Mouse (Mus musculus) midbrain, embryonic 13.5 days (tissue): ENCODE measurements around the gene Creb1. TPM values are rescaled to one million over a fixed set of nuclear protein-coding genes. Genes with fewer than 3 reads are reported as not detected.
"Not testable (repeated sequence)": the region's sequence is repeated elsewhere in the genome, so short reads cannot be mapped to it uniquely, and the experiment has no call there.

Experiments
- ATAC-seq: fragments of 200-750 bp; cut with Nextera tagmentation; 2 replicates; pipeline ENCODE4 v1.8.0; 2017; ENCODE audit warnings: mild to moderate bottlenecking, moderate TSS enrichment, moderate library complexity
- H3K27ac ChIP-seq: fragments of 300-500 bp; sonication (generic); 2 replicates; pipeline ENCODE4 v1.5.1; 2015; ENCODE audit warnings: inconsistent platforms, mild to moderate bottlenecking, moderate library complexity
- H3K27me3 ChIP-seq: fragments of 300-500 bp; sonication (generic); 2 replicates; pipeline ENCODE4 v1.6.1; 2015; ENCODE audit warnings: mild to moderate bottlenecking, inconsistent platforms
- H3K36me3 ChIP-seq: fragments of 300-500 bp; sonication (generic); 2 replicates; pipeline ENCODE4 v1.6.1; 2015; ENCODE audit warnings: mild to moderate bottlenecking, inconsistent platforms
- H3K4me1 ChIP-seq: fragments of 300-500 bp; sonication (generic); replicated peaks from 2 replicates; pipeline ENCODE4 v1.6.1; 2015; ENCODE audit warnings: inconsistent platforms
- H3K4me2 ChIP-seq: fragments of 300-500 bp; sonication (generic); replicated peaks from 2 replicates; pipeline ENCODE4 v1.6.1; 2015; ENCODE audit warnings: moderate library complexity, mild to moderate bottlenecking, inconsistent platforms
- H3K4me3 ChIP-seq: fragments of 300-500 bp; sonication (generic); replicated peaks from 2 replicates; pipeline ENCODE4 v1.5.1; 2015; ENCODE audit warnings: mild to moderate bottlenecking, inconsistent platforms
- H3K9ac ChIP-seq: fragments of 300-500 bp; sonication (generic); replicated peaks from 2 replicates; pipeline ENCODE4 v1.6.1; 2015; ENCODE audit warnings: mild to moderate bottlenecking, inconsistent platforms
- H3K9me3 ChIP-seq: fragments of 300-500 bp; sonication (generic); 2 replicates; pipeline ENCODE4 v1.6.1; 2016; ENCODE audit warnings: mild to moderate bottlenecking, inconsistent platforms
- WGBS: fragments of 180-500 bp; shearing (Covaris S2); methylation state at CpG from one replicate; pipeline ENCODE4 v1.1.7; 2015; 5-methylcytosine and 5-hydroxymethylcytosine counted together
- polyA plus RNA-seq: library from polyadenylated mRNA; unstranded; fragments of >200 nt; fragmentation: Nextera tagmentation; extraction: Ambion mirVana; gene quantifications from 2 replicates; pipeline ENCODE4 v1.2.1, GENCODE M21; 2015

Gene Creb1
- polyA plus RNA-seq, 1 experiment from 2014 or later = 44.4 TPM

DNA sequence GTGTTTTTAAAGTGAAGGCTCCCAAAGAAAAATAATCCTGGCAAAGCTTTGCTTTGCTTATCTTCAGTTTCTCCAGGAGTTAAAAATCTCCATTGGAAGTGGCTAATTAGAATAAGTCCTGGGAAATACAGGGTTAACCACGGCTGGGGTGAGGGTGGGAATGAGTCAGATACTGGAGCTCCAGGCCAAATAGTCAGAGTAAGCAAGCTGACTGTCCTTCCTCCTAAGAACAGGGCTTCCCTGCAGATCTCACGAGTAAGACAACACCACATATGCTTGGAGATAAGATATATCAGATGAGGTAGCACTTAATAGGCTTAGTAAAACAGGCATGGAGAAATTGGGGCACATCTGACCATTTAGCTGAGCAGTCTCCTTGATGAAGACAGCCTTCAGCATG lies 19.5 kb downstream of the Creb1 start:
- Histone ChIP-seq H3K27ac (no peak overlapping the region), H3K36me3 (peaks cover 18% of the 10 kb centered on the region; the same call in 1 of the 2 replicates), H3K9ac (no peak overlapping the region), H3K4me3 (no peak overlapping the region), H3K27me3 (no peaks in the 10 kb centered on the region), H3K9me3 (no peaks in the 10 kb centered on the region), H3K4me1 (no peaks in the 10 kb centered on the region), H3K4me2 (no peak overlapping the region)
- no peak for ATAC-seq
- WGBS = 67% methylated on average over 2 of the region's 2 CpGs

DNA sequence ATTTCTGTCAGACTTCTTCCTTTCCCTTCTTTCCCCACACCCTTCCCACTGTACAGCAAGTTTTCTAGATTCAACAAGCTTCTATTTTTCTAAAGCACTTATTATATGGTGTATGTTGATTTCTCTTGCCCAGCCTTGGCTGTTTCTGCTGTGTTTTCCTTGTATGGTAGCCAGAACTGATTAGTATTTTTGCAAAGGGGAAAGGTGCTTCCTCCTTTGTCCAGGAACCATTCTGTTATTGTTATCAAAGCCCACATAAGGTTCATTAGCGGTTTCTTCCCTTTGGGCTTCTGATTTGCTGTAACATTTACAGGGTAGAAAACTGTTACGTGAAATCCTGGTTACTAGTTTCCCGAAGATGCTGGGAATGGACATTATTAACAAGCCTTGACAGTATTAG lies 27.7 kb downstream of the Creb1 start:
- no peaks in the 10 kb centered on the region for H3K4me1 ChIP-seq
- no peak overlapping the region for H3K4me2 ChIP-seq
- ATAC-seq = no peak
- H3K27me3 ChIP-seq = no peaks in the 10 kb centered on the region
- no peak overlapping the region for H3K27ac ChIP-seq
- H3K9ac ChIP-seq = no peak overlapping the region
- peaks cover 20% of the 10 kb centered on the region for H3K36me3 ChIP-seq
- WGBS = 98% methylated on average over 3 of the region's 3 CpGs
- no peaks in the 10 kb centered on the region for H3K9me3 ChIP-seq
- no peak overlapping the region for H3K4me3 ChIP-seq

DNA sequence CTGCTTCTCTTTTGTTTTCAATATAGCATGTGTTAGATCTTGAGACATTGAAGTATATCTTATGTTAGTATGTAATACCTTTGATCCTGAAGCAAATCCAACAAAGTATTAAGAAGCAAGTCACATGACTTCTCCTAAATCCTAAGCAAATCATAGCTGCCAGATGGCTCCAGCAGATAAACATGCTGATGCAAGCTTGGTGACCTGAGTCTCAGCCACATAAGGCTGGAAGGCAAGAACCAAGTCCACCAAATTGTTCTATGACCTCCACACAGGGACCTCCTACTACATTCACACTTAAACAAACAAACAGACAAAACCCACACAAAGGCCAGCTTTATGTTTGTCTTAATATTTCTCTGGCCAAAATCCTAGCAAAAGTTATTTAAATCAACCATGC lies 35.8 kb downstream of the Creb1 start:
- Histone ChIP-seq H3K27me3 (no peaks in the 10 kb centered on the region), H3K4me3 (no peak overlapping the region), H3K9me3 (no peaks in the 10 kb centered on the region), H3K4me1 (no peaks in the 10 kb centered on the region), H3K9ac (no peak overlapping the region), H3K4me2 (no peak overlapping the region), H3K27ac (no peak overlapping the region), H3K36me3 (peaks cover 45% of the 10 kb centered on the region)
- ATAC-seq = no peak

DNA sequence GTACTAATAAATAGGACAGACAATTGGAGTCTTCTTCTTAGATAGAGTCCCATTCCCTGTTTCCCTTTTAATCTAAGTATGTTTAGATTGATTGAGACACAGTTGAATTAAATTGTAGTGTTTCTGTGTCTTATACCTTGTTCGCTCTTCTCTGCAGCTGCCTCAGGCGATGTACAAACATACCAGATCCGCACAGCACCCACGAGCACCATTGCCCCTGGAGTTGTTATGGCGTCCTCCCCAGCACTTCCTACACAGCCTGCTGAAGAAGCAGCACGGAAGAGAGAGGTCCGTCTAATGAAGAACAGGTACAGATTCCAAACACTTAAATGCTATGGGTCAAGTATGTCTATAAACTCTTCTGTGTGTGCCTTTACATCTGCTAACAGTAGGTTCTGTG lies 43.6 kb downstream of the Creb1 start:
- 84% methylated on average over 7 of the region's 7 CpGs for WGBS
- H3K9ac ChIP-seq = no peak overlapping the region
- H3K9me3 ChIP-seq = no peaks in the 10 kb centered on the region
- peaks cover 47% of the 10 kb centered on the region for H3K36me3 ChIP-seq
- H3K4me2 ChIP-seq = no peak overlapping the region
- ATAC-seq = no peak
- H3K4me3 ChIP-seq = no peak overlapping the region
- H3K27me3 ChIP-seq = no peaks in the 10 kb centered on the region
- no peak overlapping the region for H3K27ac ChIP-seq
- H3K4me1 ChIP-seq = no peaks in the 10 kb centered on the region

DNA sequence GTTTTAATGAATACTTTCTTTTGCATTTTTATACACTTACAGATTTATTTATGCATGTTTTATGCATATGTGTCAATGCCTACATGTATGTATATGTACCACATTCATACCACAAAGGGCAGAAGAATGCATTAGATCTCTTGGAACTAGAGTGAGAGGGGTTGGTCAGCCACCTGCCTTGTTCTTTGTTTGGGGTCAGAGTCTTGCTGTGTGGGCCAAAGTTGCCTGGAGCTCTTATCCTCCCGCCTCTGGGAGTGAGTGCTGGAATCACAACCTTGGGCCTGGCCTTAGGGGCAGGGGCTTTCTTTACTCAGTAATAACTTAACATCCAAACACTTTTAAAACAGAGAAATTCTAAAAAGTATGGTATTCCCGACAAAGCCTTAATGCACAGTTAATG lies 44.3 kb downstream of the Creb1 start:
- Histone ChIP-seq H3K9me3 (no peaks in the 10 kb centered on the region), H3K4me3 (no peak overlapping the region), H3K4me1 (no peaks in the 10 kb centered on the region), H3K36me3 (peaks cover 52% of the 10 kb centered on the region), H3K27ac (no peak overlapping the region), H3K27me3 (no peaks in the 10 kb centered on the region), H3K4me2 (no peak overlapping the region), H3K9ac (no peak overlapping the region)
- WGBS = 65% methylated on average over 2 of the region's 2 CpGs
- ATAC-seq = no peak

DNA sequence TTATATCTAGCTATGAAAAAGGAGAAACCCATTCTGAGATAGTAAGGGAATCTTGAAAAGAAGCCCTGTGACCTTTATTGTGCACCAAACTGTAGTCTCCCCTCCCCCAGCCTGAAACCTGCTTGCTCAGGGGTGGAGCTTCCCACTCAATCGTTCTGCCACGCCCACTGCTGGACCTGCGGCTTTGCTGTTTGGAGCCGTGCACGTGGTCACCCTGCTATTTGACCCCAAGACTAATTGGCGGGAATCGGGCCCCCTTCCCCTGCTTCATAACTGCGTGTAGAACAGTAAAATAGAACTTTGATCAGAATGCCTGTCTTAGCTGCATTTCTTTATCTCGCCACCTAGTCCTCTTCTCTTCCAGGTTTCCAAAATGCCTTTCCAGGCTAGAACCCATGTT lies 45.5 kb downstream of the Creb1 start:
- H3K9ac ChIP-seq, H3K4me2 ChIP-seq, H3K27ac ChIP-seq, H3K27me3 ChIP-seq, H3K4me3 ChIP-seq, H3K9me3 ChIP-seq, ATAC-seq, H3K4me1 ChIP-seq: not testable (repeated sequence)
- 60% methylated on average over 9 of the region's 9 CpGs for WGBS
- H3K36me3 ChIP-seq = peaks cover 56% of the 10 kb centered on the region

DNA sequence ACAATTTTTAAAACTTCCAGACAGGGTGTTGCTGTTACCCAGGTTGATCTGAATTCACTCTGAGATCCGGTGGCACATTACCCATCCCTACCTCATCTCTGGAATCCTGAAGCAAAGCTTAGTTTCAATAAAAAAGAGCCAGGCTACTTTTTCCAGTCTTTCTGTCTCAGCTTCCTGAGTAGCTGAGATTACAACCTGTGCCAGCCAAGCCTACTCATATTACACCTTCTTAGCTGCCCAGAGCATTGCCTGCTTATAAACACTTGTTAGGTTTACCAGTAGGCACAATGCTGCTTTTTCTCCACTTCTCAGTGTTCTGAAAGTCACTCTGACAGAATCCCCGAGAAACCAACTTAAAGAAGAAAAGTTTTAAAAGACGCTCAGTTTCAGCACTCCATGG lies 46.4 kb downstream of the Creb1 start:
- no peaks in the 10 kb centered on the region for H3K9me3 ChIP-seq
- no peak overlapping the region for H3K4me3 ChIP-seq
- H3K27ac ChIP-seq = no peak overlapping the region
- no peaks in the 10 kb centered on the region for H3K4me1 ChIP-seq
- H3K4me2 ChIP-seq = no peak overlapping the region
- peaks cover 53% of the 10 kb centered on the region for H3K36me3 ChIP-seq
- no peak overlapping the region for H3K9ac ChIP-seq
- no peaks in the 10 kb centered on the region for H3K27me3 ChIP-seq
- 86% methylated on average over 3 of the region's 3 CpGs for WGBS
- ATAC-seq = no peak

DNA sequence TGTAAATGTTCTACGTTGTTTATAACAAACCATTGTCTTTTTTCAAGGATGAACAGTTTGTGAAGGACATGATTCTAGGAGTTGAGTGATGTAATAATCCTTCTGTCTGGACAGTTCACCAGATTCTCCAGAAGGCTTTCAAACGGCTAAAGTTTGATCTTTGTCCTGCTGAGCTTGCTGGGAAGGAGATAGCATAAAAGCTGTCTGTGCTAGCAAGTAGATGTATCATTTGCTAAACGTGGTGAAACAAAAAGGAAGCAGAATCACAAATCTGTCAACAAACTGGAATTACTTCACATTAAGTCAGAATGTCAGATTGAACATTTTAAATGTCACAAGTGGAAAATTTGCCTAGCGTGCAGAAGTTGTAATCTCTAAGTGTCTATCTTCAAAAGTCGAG lies 66.5 kb downstream of the Creb1 start:
- H3K4me1 ChIP-seq = no peaks in the 10 kb centered on the region
- H3K4me3 ChIP-seq = no peak overlapping the region
- no peak overlapping the region for H3K9ac ChIP-seq
- no peak for ATAC-seq
- peaks cover 23% of the 10 kb centered on the region; the same call in 1 of the 2 replicates for H3K36me3 ChIP-seq
- H3K27me3 ChIP-seq = no peaks in the 10 kb centered on the region
- no peak overlapping the region for H3K4me2 ChIP-seq
- 69% methylated on average over 5 of the region's 5 CpGs for WGBS
- no peak overlapping the region for H3K27ac ChIP-seq
- no peaks in the 10 kb centered on the region for H3K9me3 ChIP-seq

DNA sequence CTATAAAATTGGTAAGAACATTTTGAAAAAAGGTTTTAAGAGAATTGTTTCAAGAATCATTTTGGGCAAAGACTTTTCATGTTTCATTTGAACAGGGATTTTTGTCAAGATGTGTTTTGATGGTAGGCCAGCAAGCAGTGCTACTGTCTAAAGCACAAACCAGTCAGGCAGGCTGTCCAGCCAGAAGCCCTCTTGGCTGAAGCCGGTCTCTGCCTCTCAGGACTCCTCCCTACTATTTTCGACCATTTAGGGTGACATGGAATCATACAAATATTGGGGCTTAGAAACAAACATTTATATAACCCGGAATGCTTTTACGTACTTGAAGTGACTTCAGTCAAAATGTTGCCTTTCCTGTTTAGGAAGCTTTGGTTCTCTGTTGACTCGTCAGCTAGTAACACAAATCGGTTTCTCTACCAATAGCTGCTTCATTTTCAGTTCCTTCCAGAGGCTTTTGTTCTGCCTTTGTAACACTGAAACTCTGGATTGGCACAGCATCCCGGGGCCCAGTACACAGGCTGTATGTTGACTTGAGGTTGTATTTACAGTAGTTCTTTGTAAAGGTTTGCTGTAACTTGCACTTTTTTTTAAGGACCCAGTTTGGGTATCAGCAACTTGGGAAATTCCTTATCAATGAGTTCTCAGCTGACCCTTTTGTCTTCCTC lies 68.1 kb downstream of the Creb1 start:
- no peaks in the 10 kb centered on the region for H3K4me1 ChIP-seq

DNA sequence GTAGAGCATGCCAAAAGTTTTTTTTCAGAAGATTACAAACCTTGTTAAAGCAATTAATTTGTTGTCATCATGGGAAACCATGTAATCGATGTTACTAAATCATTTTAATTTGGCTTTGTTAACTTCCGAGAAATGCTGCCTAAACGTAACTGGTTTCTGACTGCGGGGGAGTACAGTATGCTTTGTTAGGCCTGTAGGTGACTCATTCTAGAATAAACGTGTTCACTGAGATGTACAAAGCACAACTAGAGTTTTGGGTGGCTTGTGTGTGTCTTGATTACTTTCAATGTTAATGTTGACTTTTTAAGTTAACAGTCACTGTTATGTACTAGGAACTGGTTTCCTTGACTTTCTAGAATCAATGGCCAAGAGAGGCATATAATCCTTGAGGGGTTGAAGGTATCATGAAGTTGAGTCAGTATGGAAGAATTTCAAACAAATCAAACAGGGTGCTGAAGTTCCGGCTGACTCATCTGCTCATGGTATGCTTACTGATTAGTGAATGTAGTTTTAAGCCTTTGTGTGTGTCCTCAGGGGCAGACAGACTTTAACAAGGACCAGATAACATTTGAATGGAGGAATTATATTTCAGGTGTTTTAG lies 68.9 kb downstream of the Creb1 start:
- Histone ChIP-seq H3K27ac (no peak overlapping the region), H3K9me3 (no peaks in the 10 kb centered on the region), H3K4me3 (no peak overlapping the region), H3K9ac (no peak overlapping the region), H3K36me3 (peaks cover 23% of the 10 kb centered on the region; the same call in 1 of the 2 replicates), H3K4me2 (no peak overlapping the region), H3K4me1 (no peaks in the 10 kb centered on the region), H3K27me3 (no peaks in the 10 kb centered on the region)
- no peak for ATAC-seq
- WGBS = 93% methylated on average over 6 of the region's 6 CpGs

More for the DNA sequence above, 68.1 kb downstream of the Creb1 start:
- Histone ChIP-seq H3K9ac (no peak overlapping the region), H3K9me3 (no peaks in the 10 kb centered on the region), H3K4me3 (no peak overlapping the region), H3K27me3 (no peaks in the 10 kb centered on the region), H3K27ac (no peak overlapping the region), H3K4me2 (no peak overlapping the region), H3K36me3 (peaks cover 23% of the 10 kb centered on the region; the same call in 1 of the 2 replicates)
- WGBS = 90% methylated on average over 7 of the region's 7 CpGs
- ATAC-seq = no peak

DNA sequence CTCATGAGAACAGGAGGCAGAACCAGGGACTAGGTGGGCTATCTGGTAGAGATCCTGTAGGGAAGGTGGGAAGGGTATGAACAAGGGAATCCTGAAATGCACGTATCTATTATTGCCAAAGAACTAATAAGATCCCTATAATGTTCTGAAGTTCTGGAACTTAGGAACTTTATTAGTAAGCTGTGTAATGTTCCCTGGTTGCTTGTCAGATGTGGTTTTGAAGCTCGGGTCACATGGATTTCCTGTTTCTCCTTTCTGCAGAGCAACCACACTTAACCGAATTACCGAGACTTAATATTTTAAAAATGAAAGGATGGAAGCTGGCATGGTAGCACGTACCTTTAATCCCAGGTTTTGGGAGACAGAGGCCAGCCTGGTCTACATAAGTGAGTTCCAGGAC lies 70.9 kb downstream of the Creb1 start:
- no peak overlapping the region for H3K27ac ChIP-seq
- ATAC-seq = no peak
- peaks cover 25% of the 10 kb centered on the region for H3K36me3 ChIP-seq
- no peak overlapping the region for H3K4me2 ChIP-seq
- H3K9me3 ChIP-seq = no peaks in the 10 kb centered on the region
- H3K9ac ChIP-seq = no peak overlapping the region
- no peaks in the 10 kb centered on the region for H3K4me1 ChIP-seq
- no peak overlapping the region for H3K4me3 ChIP-seq
- H3K27me3 ChIP-seq = no peaks in the 10 kb centered on the region
- WGBS = 94% methylated on average over 5 of the region's 5 CpGs

DNA sequence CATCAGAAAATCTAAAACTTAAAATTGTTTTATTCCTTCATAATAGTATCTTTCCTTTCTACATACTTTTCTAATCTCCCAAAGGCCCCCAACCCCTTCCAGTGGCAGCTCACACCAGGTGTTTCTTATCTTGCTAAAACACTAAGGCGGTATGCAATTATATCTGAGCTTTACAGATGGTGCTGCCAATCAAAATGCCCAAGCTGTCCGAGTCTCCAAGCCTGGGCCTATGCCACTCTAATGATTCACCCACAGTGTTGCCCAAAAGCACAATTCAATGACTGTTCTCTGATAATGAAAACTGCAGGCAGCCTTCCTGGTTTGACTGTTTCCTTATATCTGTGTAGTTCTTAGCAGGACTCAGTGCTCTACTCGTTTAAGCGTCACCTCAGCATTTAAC lies 76.7 kb downstream of the Creb1 start:
- no peaks in the 10 kb centered on the region for H3K27me3 ChIP-seq
- H3K36me3 ChIP-seq = peaks cover 39% of the 10 kb centered on the region
- no peak overlapping the region for H3K4me3 ChIP-seq
- no peaks in the 10 kb centered on the region for H3K9me3 ChIP-seq
- H3K4me2 ChIP-seq = no peak overlapping the region
- H3K9ac ChIP-seq = no peak overlapping the region
- no peaks in the 10 kb centered on the region for H3K4me1 ChIP-seq
- no peak overlapping the region for H3K27ac ChIP-seq
- ATAC-seq = no peak
- WGBS = 85% methylated on average over 4 of the region's 4 CpGs

DNA sequence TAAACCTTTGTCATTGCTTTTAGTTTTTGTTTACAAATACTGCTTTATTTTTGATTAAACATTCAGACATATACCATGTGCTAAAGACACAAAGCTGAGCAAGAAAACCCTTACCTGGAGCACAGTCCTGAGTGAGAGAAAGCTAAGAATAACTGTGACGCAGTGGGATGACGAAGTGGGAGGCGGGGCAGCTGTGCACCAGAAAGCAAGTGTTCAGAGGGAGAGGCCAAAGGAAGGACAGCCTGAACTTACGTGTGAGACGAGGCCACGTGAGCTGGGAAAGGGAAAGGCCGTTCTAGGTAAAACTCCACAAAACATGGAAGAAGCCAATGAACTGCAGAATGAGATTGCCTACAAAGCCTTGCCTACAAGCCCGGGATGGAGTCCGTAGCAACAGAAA lies 77.5 kb downstream of the Creb1 start:
- no peak overlapping the region for H3K9ac ChIP-seq
- H3K9me3 ChIP-seq = no peaks in the 10 kb centered on the region
- 94% methylated on average over 9 of the region's 9 CpGs for WGBS
- no peak overlapping the region for H3K4me3 ChIP-seq
- no peak for ATAC-seq
- H3K4me1 ChIP-seq = 0 out of 2 replicates have a peak, but pooled peaks cover 1% of the 10 kb centered on the region
- no peak overlapping the region for H3K27ac ChIP-seq
- H3K4me2 ChIP-seq = no peak overlapping the region
- peaks cover 42% of the 10 kb centered on the region for H3K36me3 ChIP-seq
- no peaks in the 10 kb centered on the region for H3K27me3 ChIP-seq
